Mouse (Mus musculus) bone marrow macrophage, adult 2 months (primary cell): ENCODE measurements at regions not wholly inside any gene's neighbourhood (a gene's known extent, or its start where the extent isn't known, plus 50 kb on each side); places are given as distances from the start of the nearest gene placed in this dataset.

Experiments
- H3K27ac ChIP-seq: 2 replicates; pipeline ENCODE4 v1.5.1; 2012; ENCODE audit warnings: low read depth, low read length; ENCODE audit not compliant: insufficient read depth
- H3K4me1 ChIP-seq: 2 replicates; pipeline ENCODE4 v1.6.1; 2012; ENCODE audit warnings: low read length; ENCODE audit not compliant: control insufficient read depth, insufficient read depth
- H3K4me3 ChIP-seq: 2 replicates; pipeline ENCODE4 v1.5.1; 2012; ENCODE audit warnings: mild to moderate bottlenecking, low read length, moderate library complexity; ENCODE audit not compliant: insufficient read depth
- CTCF ChIP-seq: IDR thresholded peaks from 2 replicates; pipeline ENCODE4 v1.5.1; 2012; ENCODE audit warnings: low read depth, mild to moderate bottlenecking, low read length, moderate library complexity
- POLR2A ChIP-seq: IDR thresholded peaks from 2 replicates; pipeline ENCODE4 v1.6.1; 2012; ENCODE audit warnings: mild to moderate bottlenecking, low read depth, low read length, borderline replicate concordance

- H3K4me1 ChIP-seq: no peaks in the 10 kb centered on the region
- TF ChIP-seq POLR2A: no peak
- no peak for TF ChIP-seq CTCF
- H3K4me3 ChIP-seq: no peak overlapping the region
- no peak overlapping the region for H3K27ac ChIP-seq
Measured at GRCm38 (mm10) chr9:14184261-14184660, 90.6 kb upstream of the Sesn3 start.

- Histone ChIP-seq H3K4me3 (no peak overlapping the region), H3K4me1 (no peaks in the 10 kb centered on the region), H3K27ac (no peak overlapping the region)
- TF ChIP-seq POLR2A: no peak
Measured at GRCm38 (mm10) chr9:14185681-14186080, 89.2 kb upstream of the Sesn3 start.

GRCm38 (mm10) chr9:14187753-14188152 is 87.1 kb upstream of the Sesn3 start:
- Histone ChIP-seq H3K4me1 (no peaks in the 10 kb centered on the region), H3K4me3 (no peak overlapping the region), H3K27ac (no peak overlapping the region)
- TF ChIP-seq POLR2A (no peak), CTCF (no peak)

- Histone ChIP-seq H3K27ac (no peak overlapping the region), H3K4me3 (no peak overlapping the region), H3K4me1 (no peaks in the 10 kb centered on the region)
- TF ChIP-seq POLR2A (no peak), CTCF (no peak)
Measured at GRCm38 (mm10) chr9:14188504-14188903, 86.4 kb upstream of the Sesn3 start.

- Histone ChIP-seq H3K4me3 (no peak overlapping the region), H3K4me1 (no peaks in the 10 kb centered on the region), H3K27ac (no peak overlapping the region)
- TF ChIP-seq CTCF: no peak
- no peak for TF ChIP-seq POLR2A
Measured at GRCm38 (mm10) chr9:14190660-14191059, 84.2 kb upstream of the Sesn3 start.

- Histone ChIP-seq H3K4me1 (no peaks in the 10 kb centered on the region), H3K4me3 (no peak overlapping the region), H3K27ac (no peak overlapping the region)
- no peak for TF ChIP-seq CTCF
- no peak for TF ChIP-seq POLR2A
Measured at GRCm38 (mm10) chr9:14194748-14195147, 80.1 kb upstream of the Sesn3 start.

GRCm38 (mm10) chr9:14199116-14199515 is 75.8 kb upstream of the Sesn3 start:
- Histone ChIP-seq H3K27ac (no peak overlapping the region), H3K4me1 (no peaks in the 10 kb centered on the region), H3K4me3 (no peak overlapping the region)
- TF ChIP-seq POLR2A (no peak), CTCF (no peak)

- Histone ChIP-seq H3K4me3 (no peak overlapping the region), H3K4me1 (no peaks in the 10 kb centered on the region), H3K27ac (no peak overlapping the region)
- TF ChIP-seq POLR2A: no peak
- no peak for TF ChIP-seq CTCF
Measured at GRCm38 (mm10) chr9:14199983-14200700, 74.7 kb upstream of the Sesn3 start.

GRCm38 (mm10) chr9:14200852-14201251 is 74.0 kb upstream of the Sesn3 start:
- Histone ChIP-seq H3K4me3 (no peak overlapping the region), H3K4me1 (no peaks in the 10 kb centered on the region), H3K27ac (no peak overlapping the region)
- no peak for TF ChIP-seq POLR2A
- no peak for TF ChIP-seq CTCF

- H3K4me3 ChIP-seq: no peak overlapping the region
- no peaks in the 10 kb centered on the region for H3K4me1 ChIP-seq
- H3K27ac ChIP-seq: no peak overlapping the region
- TF ChIP-seq CTCF (no peak), POLR2A (no peak)
Measured at GRCm38 (mm10) chr9:14202551-14203306, 72.1 kb upstream of the Sesn3 start.
